Mouse (Mus musculus): ENCODE measurements around the gene Agk. TPM values are rescaled to one million over a fixed set of nuclear protein-coding genes. Genes with fewer than 3 reads are reported as not detected.
A peak's percentile ranks its signal among the peaks of the same experiment; 100 is the strongest.

Gene Agk
- polyA plus RNA-seq, 1 experiment from 2014 or later: 39.4 TPM

DNA sequence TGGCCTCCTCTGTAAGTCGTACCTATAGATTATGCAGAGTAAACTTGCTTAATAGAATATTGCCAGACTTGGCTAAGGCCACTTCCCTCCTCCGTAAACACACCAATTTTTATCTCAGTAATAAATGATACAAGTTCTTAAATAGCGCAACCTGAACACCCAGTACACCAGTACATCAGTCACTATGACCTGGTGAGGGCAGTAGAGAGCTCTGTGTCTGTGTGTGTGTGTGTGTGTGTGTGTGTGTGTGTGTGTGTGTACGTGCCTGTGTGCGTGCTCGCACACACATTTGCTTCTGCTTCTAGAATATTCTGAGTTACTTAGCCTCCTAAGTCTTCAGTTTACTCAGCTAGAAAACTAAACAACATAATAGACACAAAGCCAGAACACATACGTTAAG is 28.4 kb downstream of the Agk start:
- Histone ChIP-seq H3K4me3 (no peak overlapping the region), H3K27me3 (no peaks in the 10 kb centered on the region), H3K27ac (no peak overlapping the region), H3K36me3 (ENCODE audit: poor library complexity, severe bottlenecking) (peaks cover 29% of the 10 kb centered on the region), H3K9ac (no peak overlapping the region), H3K9me3 (replicated peaks) (no peaks in the 10 kb centered on the region), H3K4me1 (no peaks in the 10 kb centered on the region), H3K4me2 (no peak overlapping the region)
- ATAC-seq: no peak
- whole genome bisulfite sequencing: 94% methylated on average over 7 of the region's 7 CpGs

DNA sequence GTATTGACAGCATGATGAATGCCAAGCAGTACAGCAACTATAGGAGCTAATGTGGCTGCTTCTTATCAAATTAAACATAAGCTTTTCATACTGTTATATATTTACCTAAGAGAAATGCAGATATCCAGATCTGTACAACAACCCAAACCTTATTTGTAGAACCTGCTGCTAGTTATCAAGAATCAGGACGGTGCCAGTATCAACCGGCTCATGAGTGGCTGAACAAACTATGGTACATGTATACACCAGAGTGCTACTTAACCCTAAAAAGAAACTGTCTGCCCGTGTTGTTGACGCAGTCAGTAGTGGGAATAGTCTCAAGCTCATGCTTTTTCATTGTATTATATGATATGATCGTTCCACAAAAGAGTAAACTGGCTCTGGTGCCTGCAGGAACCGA is 46.1 kb downstream of the Agk start:
- 95% methylated on average over 6 of the region's 6 CpGs for WGBS
- Histone ChIP-seq H3K27me3 (no peaks in the 10 kb centered on the region), H3K36me3 (ENCODE audit: poor library complexity, severe bottlenecking) (peaks cover 25% of the 10 kb centered on the region), H3K9me3 (replicated peaks) (no peaks in the 10 kb centered on the region), H3K4me3 (no peak overlapping the region), H3K9ac (no peak overlapping the region), H3K27ac (no peak overlapping the region), H3K4me1 (no peaks in the 10 kb centered on the region), H3K4me2 (no peak overlapping the region)
- no peak for ATAC-seq

DNA sequence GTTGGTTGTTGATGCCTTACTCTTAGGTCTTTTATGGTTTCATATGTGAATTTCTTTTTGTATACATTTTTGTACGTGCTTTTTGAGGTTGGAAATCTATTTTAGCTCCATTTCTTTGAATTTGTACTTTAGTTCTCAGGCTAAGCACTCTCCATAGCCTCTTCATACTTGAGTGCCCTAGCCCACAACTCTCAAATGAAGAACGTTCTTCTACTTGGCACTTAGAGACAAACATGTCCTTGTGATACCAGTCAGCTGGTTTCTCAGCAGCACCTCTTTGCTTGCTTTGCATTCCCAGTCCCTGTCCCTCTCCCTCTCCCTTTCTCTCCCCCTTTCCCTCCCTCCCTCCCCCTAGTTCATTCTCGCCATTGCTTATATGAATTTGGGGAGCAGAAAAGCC is 55.2 kb downstream of the Agk start:
- 84% methylated on average over 3 of the region's 3 CpGs for whole genome bisulfite sequencing
- no peaks in the 10 kb centered on the region for H3K4me1 ChIP-seq
- H3K9ac ChIP-seq: no peak overlapping the region
- no peaks in the 10 kb centered on the region for H3K27me3 ChIP-seq
- H3K27ac ChIP-seq: no peak overlapping the region
- H3K4me3 ChIP-seq: no peak overlapping the region
- H3K4me2 ChIP-seq: no peak overlapping the region
- no peaks in the 10 kb centered on the region for H3K9me3 ChIP-seq (replicated peaks)
- ATAC-seq: no peak
- H3K36me3 ChIP-seq (ENCODE audit: poor library complexity, severe bottlenecking): peaks cover 24% of the 10 kb centered on the region

GRCm38 (mm10) chr6:40381908-40382307 is 56.9 kb downstream of the Agk start:
- H3K36me3 ChIP-seq (ENCODE audit: poor library complexity, severe bottlenecking): peaks cover 22% of the 10 kb centered on the region
- 93% methylated on average over 4 of the region's 4 CpGs for WGBS
- no peak for ATAC-seq
- no peak overlapping the region for H3K9ac ChIP-seq
- H3K9me3 ChIP-seq (replicated peaks): no peaks in the 10 kb centered on the region
- H3K27ac ChIP-seq: no peak overlapping the region
- no peak overlapping the region for H3K4me3 ChIP-seq
- no peaks in the 10 kb centered on the region for H3K27me3 ChIP-seq
- H3K4me2 ChIP-seq: no peak overlapping the region
- H3K4me1 ChIP-seq: no peaks in the 10 kb centered on the region

GRCm38 (mm10) chr6:40385682-40386081 is 60.7 kb downstream of the Agk start:
- H3K36me3 ChIP-seq (ENCODE audit: poor library complexity, severe bottlenecking): peaks cover 21% of the 10 kb centered on the region; the same call in 1 of the 2 replicates
- H3K4me1 ChIP-seq: no peaks in the 10 kb centered on the region
- no peak overlapping the region for H3K4me3 ChIP-seq
- no peak overlapping the region for H3K4me2 ChIP-seq
- no peak overlapping the region for H3K27ac ChIP-seq
- 68% methylated on average over 3 of the region's 3 CpGs for WGBS
- no peak for ATAC-seq
- H3K27me3 ChIP-seq: no peaks in the 10 kb centered on the region
- H3K9ac ChIP-seq: no peak overlapping the region
- H3K9me3 ChIP-seq (replicated peaks): no peaks in the 10 kb centered on the region

GRCm38 (mm10) chr6:40388660-40389059 is 63.7 kb downstream of the Agk start:
- no peak overlapping the region for H3K4me2 ChIP-seq
- peaks cover 12% of the 10 kb centered on the region; the same call in 1 of the 2 replicates for H3K36me3 ChIP-seq (ENCODE audit: poor library complexity, severe bottlenecking)
- H3K4me1 ChIP-seq: peaks cover 6% of the 10 kb centered on the region; the same call in 1 of the 2 replicates
- H3K27ac ChIP-seq: no peak overlapping the region
- H3K9ac ChIP-seq: no peak overlapping the region
- no peak for ATAC-seq
- no peak overlapping the region for H3K4me3 ChIP-seq
- H3K27me3 ChIP-seq: no peaks in the 10 kb centered on the region
- no peaks in the 10 kb centered on the region for H3K9me3 ChIP-seq (replicated peaks)
- 65% methylated on average over 4 of the region's 4 CpGs for WGBS

GRCm38 (mm10) chr6:40390975-40391374 is 66.0 kb downstream of the Agk start:
- no peak for ATAC-seq
- H3K4me3 ChIP-seq: no peak overlapping the region
- H3K36me3 ChIP-seq (ENCODE audit: poor library complexity, severe bottlenecking): peaks cover 24% of the 10 kb centered on the region
- H3K27ac ChIP-seq: no peak overlapping the region
- H3K4me2 ChIP-seq: no peak overlapping the region
- H3K4me1 ChIP-seq: peaks cover 6% of the 10 kb centered on the region; the same call in 1 of the 2 replicates
- H3K9ac ChIP-seq: no peak overlapping the region
- H3K27me3 ChIP-seq: no peaks in the 10 kb centered on the region
- H3K9me3 ChIP-seq (replicated peaks): no peaks in the 10 kb centered on the region
- WGBS: 78% methylated on average over 1 of the region's 1 CpGs

GRCm38 (mm10) chr6:40393213-40393612 is 68.2 kb downstream of the Agk start:
- Histone ChIP-seq H3K9ac (no peak overlapping the region), H3K4me1 (peaks cover 6% of the 10 kb centered on the region; the same call in 1 of the 2 replicates), H3K4me2 (no peak overlapping the region), H3K27me3 (no peaks in the 10 kb centered on the region), H3K36me3 (ENCODE audit: poor library complexity, severe bottlenecking) (peaks cover 30% of the 10 kb centered on the region), H3K27ac (no peak overlapping the region), H3K9me3 (replicated peaks) (no peaks in the 10 kb centered on the region), H3K4me3 (no peak overlapping the region)
- ATAC-seq: peak; percentile 97
- WGBS: 4% methylated on average over 3 of the region's 3 CpGs

GRCm38 (mm10) chr6:40402031-40402430 is 77.1 kb downstream of the Agk start:
- no peaks in the 10 kb centered on the region for H3K27me3 ChIP-seq
- H3K9me3 ChIP-seq (replicated peaks): no peaks in the 10 kb centered on the region
- H3K36me3 ChIP-seq (ENCODE audit: poor library complexity, severe bottlenecking): peaks cover 85% of the 10 kb centered on the region
- ATAC-seq: no peak
- no peak overlapping the region for H3K27ac ChIP-seq
- WGBS: 92% methylated on average over 2 of the region's 2 CpGs
- H3K4me2 ChIP-seq: no peak overlapping the region
- H3K9ac ChIP-seq: no peak overlapping the region
- no peak overlapping the region for H3K4me3 ChIP-seq
- no peaks in the 10 kb centered on the region for H3K4me1 ChIP-seq

GRCm38 (mm10) chr6:40403640-40404285 is 78.8 kb downstream of the Agk start:
- Histone ChIP-seq H3K27me3 (no peaks in the 10 kb centered on the region), H3K4me2 (no peak overlapping the region), H3K36me3 (ENCODE audit: poor library complexity, severe bottlenecking) (peaks cover 86% of the 10 kb centered on the region), H3K27ac (no peak overlapping the region), H3K4me3 (no peak overlapping the region), H3K4me1 (no peaks in the 10 kb centered on the region), H3K9me3 (replicated peaks) (no peaks in the 10 kb centered on the region), H3K9ac (no peak overlapping the region)
- no peak for ATAC-seq
- 85% methylated on average over 4 of the region's 4 CpGs for WGBS

- no peak for ATAC-seq
- peaks cover 52% of the 10 kb centered on the region for H3K36me3 ChIP-seq (ENCODE audit: poor library complexity, severe bottlenecking)
- H3K4me2 ChIP-seq: no peak overlapping the region
- 92% methylated on average over 3 of the region's 3 CpGs for WGBS
- no peaks in the 10 kb centered on the region for H3K4me1 ChIP-seq
- no peak overlapping the region for H3K4me3 ChIP-seq
- H3K27ac ChIP-seq: no peak overlapping the region
- no peaks in the 10 kb centered on the region for H3K9me3 ChIP-seq (replicated peaks)
- no peak overlapping the region for H3K9ac ChIP-seq
- no peaks in the 10 kb centered on the region for H3K27me3 ChIP-seq
Measured at GRCm38 (mm10) chr6:40411085-40411484, 86.1 kb downstream of the Agk start.

DNA sequence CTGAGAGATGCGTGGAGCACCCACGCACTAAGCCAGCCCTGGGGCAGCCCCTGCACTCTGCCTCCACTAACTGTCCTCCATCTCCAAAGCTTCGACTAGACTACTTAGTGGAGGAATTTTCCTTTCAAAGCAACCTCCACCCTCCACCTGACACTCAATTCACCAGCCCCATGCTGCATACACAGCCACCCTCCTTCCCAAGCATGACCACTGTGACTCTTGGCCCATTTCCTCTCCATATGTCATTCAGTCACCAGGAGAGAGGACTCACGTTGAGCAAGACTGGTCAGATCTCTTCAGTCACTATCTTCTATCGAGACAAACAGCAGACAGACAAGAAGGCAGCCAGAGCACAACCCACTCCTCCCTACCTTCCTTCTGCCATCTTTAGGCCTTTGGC is 88.1 kb downstream of the Agk start:
- WGBS: 93% methylated on average over 5 of the region's 5 CpGs
- H3K4me1 ChIP-seq: no peaks in the 10 kb centered on the region

DNA sequence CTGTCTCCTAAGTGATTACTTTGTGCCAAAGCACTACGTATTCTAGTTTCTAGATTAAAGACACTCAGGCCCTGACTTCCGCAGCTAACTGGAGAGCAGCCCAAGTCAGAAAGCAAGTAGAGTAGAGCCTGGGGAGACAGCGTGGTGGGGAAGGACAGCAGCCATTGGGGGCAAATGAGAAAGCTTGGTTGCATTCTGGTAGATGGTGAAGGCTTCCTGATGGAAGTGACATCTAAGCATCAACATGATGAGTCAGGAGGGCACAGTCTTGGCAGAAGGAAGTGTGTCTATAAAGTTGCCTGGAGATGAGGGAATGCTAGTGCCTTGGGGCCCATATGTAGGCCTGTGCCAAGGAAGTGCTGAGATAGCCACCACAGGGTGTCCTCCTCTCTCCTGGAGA is 88.6 kb downstream of the Agk start:
- Histone ChIP-seq H3K27ac (no peak overlapping the region), H3K4me1 (no peaks in the 10 kb centered on the region), H3K9me3 (replicated peaks) (no peaks in the 10 kb centered on the region), H3K9ac (no peak overlapping the region), H3K36me3 (ENCODE audit: poor library complexity, severe bottlenecking) (peaks cover 41% of the 10 kb centered on the region), H3K27me3 (no peaks in the 10 kb centered on the region), H3K4me2 (no peak overlapping the region), H3K4me3 (no peak overlapping the region)
- 96% methylated on average over 3 of the region's 3 CpGs for WGBS
- ATAC-seq: no peak

More for the DNA sequence above, 88.1 kb downstream of the Agk start:
- H3K36me3 ChIP-seq (ENCODE audit: poor library complexity, severe bottlenecking): peaks cover 41% of the 10 kb centered on the region
- H3K9me3 ChIP-seq (replicated peaks): no peaks in the 10 kb centered on the region
- no peak overlapping the region for H3K4me3 ChIP-seq
- H3K4me2 ChIP-seq: no peak overlapping the region
- no peak overlapping the region for H3K9ac ChIP-seq
- H3K27ac ChIP-seq: no peak overlapping the region
- no peak for ATAC-seq
- H3K27me3 ChIP-seq: no peaks in the 10 kb centered on the region
